Mouse (Mus musculus) cortical plate, adult 2 months (tissue): ENCODE measurements around the gene Zfp949.

Experiments used
- CTCF ChIP-seq: fragments of 200-500 bp; IDR thresholded peaks from 2 replicates; pipeline ENCODE4 v1.5.1; 2011; ENCODE audit warnings: mild to moderate bottlenecking, control low read depth, low read length; ENCODE audit not compliant: insufficient read depth; ENCODE audit errors: extremely low read depth
- POLR2A ChIP-seq: fragments of 200-500 bp; IDR thresholded peaks from 2 replicates; pipeline ENCODE4 v1.6.1; 2011; ENCODE audit warnings: mild to moderate bottlenecking, low read length, control low read depth; ENCODE audit not compliant: insufficient read depth; ENCODE audit errors: extremely low read depth

- TF ChIP-seq CTCF (no peak), POLR2A (no peak)
Measured at GRCm38 (mm10) chr9:88520122-88520848, 27.5 kb upstream of the Zfp949 start.
